Mouse (Mus musculus) limb, embryonic 10.5 days (tissue): ENCODE measurements around the gene Srgap3. TPM values are rescaled to one million over a fixed set of nuclear protein-coding genes. Genes with fewer than 3 reads are reported as not detected.

Experiments
- DNase-seq: peaks from one replicate; pipeline ENCODE4 v3.0.0-alpha.2; 2017; ENCODE audit warnings: low spot score
- H3K27ac ChIP-seq: fragments of 300-500 bp; sonication (generic); 2 replicates; pipeline ENCODE4 v1.5.1; 2016; ENCODE audit warnings: mild to moderate bottlenecking
- H3K27me3 ChIP-seq: fragments of 300-500 bp; sonication (generic); 2 replicates; pipeline ENCODE4 v1.6.1; 2016; ENCODE audit warnings: low read depth, mild to moderate bottlenecking; ENCODE audit not compliant: poor library complexity, severe bottlenecking
- H3K36me3 ChIP-seq: fragments of 300-500 bp; sonication (generic); 2 replicates; pipeline ENCODE4 v1.6.1; 2016; ENCODE audit warnings: mild to moderate bottlenecking, moderate library complexity
- H3K4me1 ChIP-seq: fragments of 300-500 bp; sonication (generic); 2 replicates; pipeline ENCODE4 v1.6.1; 2016
- H3K4me3 ChIP-seq: fragments of 300-500 bp; sonication (generic); 2 replicates; pipeline ENCODE4 v1.5.1; 2016; ENCODE audit warnings: mild to moderate bottlenecking, moderate library complexity
- H3K9me3 ChIP-seq: fragments of 300-500 bp; sonication (generic); replicated peaks from 2 replicates; pipeline ENCODE4 v1.6.1; 2016; ENCODE audit warnings: mild to moderate bottlenecking
- WGBS: fragments of 180-500 bp; shearing (Covaris S2); methylation state at CpG from one replicate; pipeline ENCODE4 v1.1.7; 2016; 5-methylcytosine and 5-hydroxymethylcytosine counted together
- polyA plus RNA-seq: library from polyadenylated mRNA; unstranded; fragments of >200 nt; fragmentation: Nextera tagmentation; extraction: Ambion mirVana; gene quantifications from 2 replicates; pipeline ENCODE4 v1.2.1, GENCODE M21; 2016

Gene Srgap3
- polyA plus RNA-seq, 1 experiment from 2014 or later, result 3.8 TPM

GRCm38 (mm10) chr6:112691523-112691922, 255.5 kb downstream of the Srgap3 start:
- Histone ChIP-seq H3K27ac (no peak overlapping the region), H3K4me3 (no peak overlapping the region), H3K9me3 (no peaks in the 10 kb centered on the region), H3K27me3 (no peaks in the 10 kb centered on the region), H3K4me1 (peaks cover 10% of the 10 kb centered on the region), H3K36me3 (peaks cover 51% of the 10 kb centered on the region)
- WGBS, result 100% methylated on average over 1 of the region's 1 CpGs
- no peak for DNase-seq

GRCm38 (mm10) chr6:112688033-112688432, 259.0 kb downstream of the Srgap3 start:
- H3K36me3 ChIP-seq, result peaks cover 73% of the 10 kb centered on the region
- no peak overlapping the region for H3K27ac ChIP-seq
- no peaks in the 10 kb centered on the region for H3K9me3 ChIP-seq
- DNase-seq, result no peak
- WGBS, result 96% methylated on average over 3 of the region's 3 CpGs
- H3K4me3 ChIP-seq, result no peak overlapping the region
- no peaks in the 10 kb centered on the region for H3K4me1 ChIP-seq
- H3K27me3 ChIP-seq, result no peaks in the 10 kb centered on the region

- 85% methylated on average over 7 of the region's 7 CpGs for WGBS
- Histone ChIP-seq H3K27ac (no peak overlapping the region), H3K27me3 (no peaks in the 10 kb centered on the region), H3K4me1 (no peaks in the 10 kb centered on the region), H3K36me3 (peaks cover 63% of the 10 kb centered on the region), H3K4me3 (no peak overlapping the region), H3K9me3 (no peaks in the 10 kb centered on the region)
- no peak for DNase-seq
Measured at GRCm38 (mm10) chr6:112686485-112686884, 260.6 kb downstream of the Srgap3 start.

- Histone ChIP-seq H3K4me3 (no peak overlapping the region), H3K27me3 (no peaks in the 10 kb centered on the region), H3K9me3 (no peaks in the 10 kb centered on the region), H3K4me1 (no peaks in the 10 kb centered on the region), H3K27ac (no peak overlapping the region), H3K36me3 (peaks cover 68% of the 10 kb centered on the region)
- no peak for DNase-seq
- WGBS, result 89% methylated on average over 2 of the region's 2 CpGs
Measured at GRCm38 (mm10) chr6:112684065-112684464, 263.0 kb downstream of the Srgap3 start.

Other genes starting within 250 kb of the Srgap3 start
- gene Thumpd3, start 99.0 kb upstream of the Srgap3 start, polyA plus RNA-seq, result 59.5 and 66.5 TPM in 2 replicates
- 86.2 and 92.0 TPM in 2 replicates for gene Setd5, start 130.1 kb upstream of the Srgap3 start, polyA plus RNA-seq
- 1.3 and 1.5 TPM in 2 replicates for gene Lhfpl4, start 248.1 kb upstream of the Srgap3 start, polyA plus RNA-seq